Mouse (Mus musculus) gastrocnemius, postnatal 25 days (tissue): ENCODE results near the gene Safb. TPM values are rescaled to one million over a fixed set of nuclear protein-coding genes. Genes with fewer than 3 reads are reported as not detected.

Experiments used
- DNase-seq: peaks from one replicate; pipeline ENCODE4 v3.0.0; 2022
- total RNA-seq, 2 experiments: library from RNA; stranded (reverse); gene quantifications; 1 replicate in 1 of 2; 2 replicates in 1 of 2; pipeline ENCODE4 v1.2.3; 2021

Safb gene
- total RNA-seq, 2 experiments from 2014 or later, result 36.8 to 43.8 TPM

DNA sequence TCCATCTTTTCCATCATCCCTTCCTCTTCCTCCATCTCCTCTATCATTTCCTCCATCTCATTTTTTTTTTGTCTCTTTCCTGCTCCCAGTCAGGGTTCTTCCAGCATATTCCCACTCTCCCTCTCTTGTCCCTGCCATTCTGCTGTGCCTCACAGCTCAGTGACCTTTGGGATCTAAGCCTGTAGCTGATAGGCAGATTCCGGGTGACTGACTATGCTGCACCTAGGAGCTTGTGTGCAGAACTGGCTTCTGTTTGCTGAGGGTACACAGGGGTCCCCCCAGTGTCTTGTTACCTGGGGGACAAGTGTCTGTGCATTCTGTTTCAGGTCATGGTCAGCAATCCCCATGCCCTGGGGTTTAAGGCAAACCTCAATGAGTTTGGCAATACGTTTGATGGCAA lies 70.1 kb downstream of the Safb start:
- DNase-seq, result no peak

DNA sequence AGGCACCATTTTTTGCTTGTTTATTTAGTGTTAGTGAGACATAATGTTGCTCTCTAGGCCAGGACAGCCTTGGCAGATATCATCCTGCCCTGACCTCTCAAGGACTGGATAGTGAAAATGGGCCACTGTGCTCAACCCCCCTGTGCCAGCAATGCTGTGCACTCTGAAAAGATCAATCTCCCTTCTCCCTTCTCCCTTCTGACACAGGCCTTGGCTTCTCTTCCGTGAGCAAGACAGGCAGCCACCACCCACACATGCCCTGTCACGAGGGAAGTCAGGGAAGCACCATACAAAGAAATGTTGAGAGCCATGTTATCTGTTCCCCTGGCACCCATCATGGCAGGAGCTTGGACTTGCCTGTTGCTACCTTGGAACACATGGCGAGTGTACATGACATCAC lies 70.7 kb downstream of the Safb start:
- DNase-seq, result no peak

Other genes starting within 250 kb of the Safb start
- 10 to 100 TPM; 37.7 to 39.6 TPM for gene Ptprs, start 108.3 kb upstream of the Safb start, total RNA-seq
- gene Znrf4, start 72.4 kb upstream of the Safb start, total RNA-seq, result not detected
- under 1 TPM; 0.43 to 0.78 TPM for gene Gm20219, start 30.4 kb upstream of the Safb start, total RNA-seq
- gene Safb2, start 240 bp upstream of the Safb start, total RNA-seq, result 10 to 100 TPM; 29.7 to 35.6 TPM
- 100 to 1,000 TPM; 147 to 152 TPM for gene 2410015M20Rik, start 24.9 kb downstream of the Safb start, total RNA-seq
- 100 to 1,000 TPM; 502 to 523 TPM for gene Rpl36, start 28.6 kb downstream of the Safb start, total RNA-seq
- gene Lonp1, start 42.1 kb downstream of the Safb start, total RNA-seq, result 10 to 100 TPM; 53.4 to 64.4 TPM
- not detected for gene Catsperd, start 43.3 kb downstream of the Safb start, total RNA-seq
- 10 to 100 TPM; 32.8 to 34.2 TPM for gene Ranbp3, start 88.5 kb downstream of the Safb start, total RNA-seq
- 100 to 1,000 TPM; 459 to 461 TPM for gene Ndufa11, start 132.9 kb downstream of the Safb start, total RNA-seq
- gene Vmac, start 133.2 kb downstream of the Safb start, total RNA-seq, result 1 to 10 TPM; 3.3 to 3.5 TPM
- gene Nrtn, start 172.7 kb downstream of the Safb start, total RNA-seq, result 1 to 10 TPM; 1.9 to 3.1 TPM
- 10 to 100 TPM; 12.4 to 14.5 TPM for gene Dus3l, start 179.9 kb downstream of the Safb start, total RNA-seq
- under 1 TPM in 1 of 2 experiments, not detected in 1; 0.33 TPM for gene Prr22, start 185.4 kb downstream of the Safb start, total RNA-seq
- gene Rfx2, start 246.2 kb downstream of the Safb start, total RNA-seq, result 1 to 10 TPM; 3.0 to 4.1 TPM